Mouse (Mus musculus) kidney, adult 8-10 months (tissue): Measurements from ENCODE around the gene Gm8453.
"Not testable (repeated sequence)": the region's sequence is repeated elsewhere in the genome, so short reads cannot be mapped to it uniquely, and the experiment has no call there.

Experiments
- DNase-seq, 2 experiments: peaks; one replicate each; pipeline ENCODE4 v3.0.0; 2022

Gene Gm8453

DNA sequence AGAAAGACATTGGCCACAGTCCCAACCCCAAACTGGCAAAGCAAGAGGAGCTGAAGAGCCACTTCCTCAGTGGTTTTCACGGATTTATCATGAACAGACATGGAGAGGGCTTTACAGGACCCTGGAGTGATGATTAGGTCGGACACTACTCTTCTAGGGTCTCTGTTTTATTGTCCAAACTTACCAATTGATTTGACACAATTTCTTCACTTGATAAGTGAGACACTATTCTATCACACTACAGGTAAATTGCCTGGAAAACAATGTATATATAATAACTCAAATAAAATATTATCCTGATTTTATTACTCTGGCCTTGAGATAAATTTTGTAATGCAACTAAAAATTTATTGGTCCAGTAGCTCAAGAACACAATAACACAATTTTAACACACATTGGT, at the start of gene Gm8453:
Gene Gm8453, minus strand, starts transcription at position 101 of the 400 bp plus-strand sequence.
- not testable (repeated sequence) for DNase-seq

DNA sequence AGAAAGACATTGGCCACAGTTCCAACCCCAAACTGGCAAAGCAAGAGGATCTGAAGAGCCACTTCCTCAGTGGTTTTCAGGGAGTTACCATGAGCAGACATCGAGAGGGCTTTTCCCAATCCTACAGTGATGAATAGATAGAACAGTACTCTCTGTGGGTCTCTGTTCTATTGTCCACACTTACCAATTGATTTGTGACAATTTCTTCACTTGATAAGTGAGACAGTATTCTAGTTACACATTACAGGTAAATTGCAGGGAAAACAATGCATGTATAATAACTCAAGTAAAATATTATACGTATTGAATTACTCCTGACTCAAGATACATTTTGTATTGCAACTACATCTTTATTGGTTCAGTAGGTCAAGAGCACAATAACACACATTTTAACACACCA, 28.1 kb downstream of the Gm8453 start, which contains the start of gene Gm8653:
Gene Gm8653, minus strand, starts transcription at position 101 of the 400 bp plus-strand sequence.
- not testable (repeated sequence) for DNase-seq

DNA sequence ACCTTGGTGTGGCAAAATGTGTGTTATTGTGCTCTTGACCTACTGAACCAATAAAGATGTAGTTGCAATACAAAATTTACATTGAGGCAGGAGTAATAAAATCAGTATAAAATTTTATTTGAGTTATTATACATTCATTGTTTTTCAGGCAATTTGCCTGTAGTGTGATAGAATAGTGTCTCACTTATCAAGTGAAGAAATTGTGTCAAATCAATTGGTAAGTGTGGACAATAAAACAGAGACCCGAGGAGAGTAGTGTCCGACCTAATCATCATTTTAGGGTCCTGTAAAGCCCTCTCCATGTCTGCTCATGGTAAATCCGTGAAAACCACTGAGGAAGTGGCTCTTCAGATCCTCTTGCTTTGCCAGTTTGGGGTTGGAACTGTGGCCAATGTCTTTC, 40.2 kb downstream of the Gm8453 start, which contains the start of gene Vmn1r143:
Gene Vmn1r143, plus strand, starts transcription at position 301 of the 400 bp plus-strand sequence.
- not testable (repeated sequence) for DNase-seq
